Mouse (Mus musculus) cerebellum, adult 2 months (tissue): ENCODE measurements at regions not wholly inside any gene's neighbourhood (a gene's known extent, or its start where the extent isn't known, plus 50 kb on each side); places are given as distances from the start of the nearest gene placed in this dataset.

ENCODE experiments used
- DNase-seq, 2 experiments: peaks; one replicate each; pipeline ENCODE4 v3.0.0; 2021
- H3K27ac ChIP-seq: fragments of 200-500 bp; 2 replicates; pipeline ENCODE4 v1.5.1; 2012; ENCODE audit warnings: low read length, control low read depth, inconsistent platforms; ENCODE audit not compliant: insufficient read depth
- H3K27me3 ChIP-seq: fragments of 200-500 bp; 2 replicates; pipeline ENCODE4 v1.6.1; 2012; ENCODE audit warnings: inconsistent platforms, mild to moderate bottlenecking, low read length, moderate library complexity; ENCODE audit not compliant: control insufficient read depth, insufficient read depth
- H3K4me1 ChIP-seq: fragments of 200-500 bp; 2 replicates; pipeline ENCODE4 v1.6.1; 2011; ENCODE audit warnings: low read length; ENCODE audit not compliant: control insufficient read depth, insufficient read depth
- H3K4me3 ChIP-seq: fragments of 200-500 bp; replicated peaks from 2 replicates; pipeline ENCODE3; 2011; ENCODE audit warnings: mild to moderate bottlenecking, low read depth, low read length, control low read depth; ENCODE audit not compliant: insufficient read depth
- CTCF ChIP-seq: fragments of 200-500 bp; IDR thresholded peaks from 2 replicates; pipeline ENCODE4 v1.5.1; 2011; ENCODE audit warnings: low read depth, mild to moderate bottlenecking, control low read depth, low read length, moderate library complexity, borderline replicate concordance; ENCODE audit not compliant: insufficient read depth
- POLR2A ChIP-seq: fragments of 200-500 bp; IDR thresholded peaks from 2 replicates; pipeline ENCODE4 v1.6.1; 2011; ENCODE audit warnings: low read length, control low read depth, borderline replicate concordance; ENCODE audit not compliant: insufficient read depth
- WGBS: fragments of 180-500 bp; shearing (Covaris S2); methylation state at CpG from one replicate; pipeline ENCODE4 v1.1.7; 2018; 5-methylcytosine and 5-hydroxymethylcytosine counted together

DNA sequence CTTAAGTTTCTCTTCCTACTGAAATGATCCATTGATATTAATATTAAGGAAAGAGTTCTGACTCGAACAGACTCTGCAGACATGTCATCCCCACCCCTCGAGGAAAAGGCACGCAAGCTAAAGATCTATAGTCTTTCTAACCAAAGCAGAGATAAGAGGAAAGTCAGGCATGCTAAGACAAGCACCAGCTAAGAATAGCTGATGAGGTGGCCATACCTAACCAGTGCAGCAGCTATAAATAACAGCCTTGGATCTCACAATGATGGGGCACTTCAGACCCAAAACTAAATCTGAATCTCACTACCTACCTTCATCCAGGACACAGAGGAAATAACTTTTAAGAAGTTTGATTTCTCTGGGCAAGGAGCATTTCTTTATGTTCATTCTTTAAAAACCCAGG lies 386.4 kb upstream of the Fat1 start:
- no peaks in the 10 kb centered on the region for H3K4me1 ChIP-seq
- no peak overlapping the region for H3K4me3 ChIP-seq

DNA sequence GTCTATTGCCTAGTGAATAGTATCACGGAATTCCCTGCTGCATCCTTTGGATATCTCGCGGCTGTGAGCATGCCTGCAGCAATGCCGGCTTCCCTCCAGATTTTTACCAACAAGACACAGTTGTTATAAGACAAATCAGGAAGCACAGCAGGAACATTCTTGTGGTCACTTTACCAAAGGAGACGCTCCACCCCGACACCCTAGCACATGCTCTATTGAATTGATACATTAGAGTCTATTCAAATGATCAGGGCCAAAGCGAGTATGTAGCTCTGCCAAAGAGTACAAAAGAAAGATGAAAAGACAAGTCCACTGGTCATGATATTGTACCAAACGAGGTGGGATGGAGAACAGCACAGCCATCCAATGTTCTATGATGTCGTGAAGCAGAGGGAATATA lies 376.1 kb upstream of the Fat1 start:
- H3K4me3 ChIP-seq: no peak overlapping the region
- 44% methylated on average over 9 of the region's 9 CpGs for WGBS
- DNase-seq: no peak
- no peak overlapping the region for H3K27ac ChIP-seq
- H3K27me3 ChIP-seq: no peaks in the 10 kb centered on the region
- no peaks in the 10 kb centered on the region for H3K4me1 ChIP-seq
- TF ChIP-seq CTCF: no peak
- no peak for TF ChIP-seq POLR2A

More for the DNA sequence above, 386.4 kb upstream of the Fat1 start:
- TF ChIP-seq CTCF: no peak
- TF ChIP-seq POLR2A: no peak
- no peak overlapping the region for H3K27ac ChIP-seq
- H3K27me3 ChIP-seq: no peaks in the 10 kb centered on the region
- DNase-seq: no peak
- 89% methylated on average over 3 of the region's 3 CpGs for WGBS

DNA sequence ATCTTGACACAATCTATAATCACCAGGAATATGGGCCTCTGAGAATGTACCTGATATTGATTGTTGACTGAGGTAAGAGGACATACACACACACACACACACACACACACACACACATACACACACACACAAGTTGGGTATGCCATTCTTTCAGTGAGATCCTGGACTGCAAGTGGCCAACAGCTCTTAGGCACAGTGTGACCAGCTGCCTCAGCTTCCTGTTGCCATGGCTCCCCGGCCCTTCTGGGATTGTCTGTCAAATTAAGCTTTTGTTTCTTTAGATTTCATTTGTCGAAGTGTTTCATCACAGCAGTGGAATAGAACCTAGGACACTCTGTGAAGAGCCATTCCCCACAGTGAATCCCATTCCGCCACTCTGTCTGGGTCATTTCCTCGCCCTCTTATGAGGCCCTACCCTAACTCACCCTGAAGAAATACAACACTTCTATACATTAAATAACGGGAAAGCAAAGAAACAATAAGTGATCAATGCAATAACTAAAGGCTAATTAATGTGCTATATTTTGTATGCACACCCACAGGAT lies 358.9 kb upstream of the Fat1 start:
- Histone ChIP-seq H3K27me3 (no peaks in the 10 kb centered on the region), H3K4me1 (no peaks in the 10 kb centered on the region), H3K27ac (no peak overlapping the region), H3K4me3 (no peak overlapping the region)
- DNase-seq: no peak
- WGBS: 52% methylated on average over 5 of the region's 5 CpGs
- TF ChIP-seq CTCF (no peak), POLR2A (no peak)

DNA sequence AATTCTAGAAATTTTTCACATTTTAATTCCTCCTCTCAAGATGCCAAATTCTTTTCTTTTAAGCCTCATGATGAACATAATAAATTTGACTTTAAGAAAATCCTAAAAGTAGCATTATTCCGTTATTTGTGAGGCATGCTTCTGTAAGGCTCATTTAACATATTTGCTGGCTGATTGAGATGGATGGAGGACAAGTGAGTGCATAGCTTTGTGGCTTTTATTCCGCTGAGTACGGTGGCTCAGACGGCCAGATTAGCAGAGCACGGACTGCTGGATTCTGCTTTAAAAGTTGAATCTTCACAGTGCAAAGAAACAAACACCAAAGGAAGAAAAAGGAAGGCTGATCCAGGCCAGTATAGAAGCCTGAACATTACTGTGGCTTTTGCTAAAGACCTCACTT lies 358.3 kb upstream of the Fat1 start:
- WGBS: 58% methylated on average over 5 of the region's 5 CpGs
- H3K27me3 ChIP-seq: no peaks in the 10 kb centered on the region
- no peak for TF ChIP-seq POLR2A
- H3K4me1 ChIP-seq: no peaks in the 10 kb centered on the region
- no peak for DNase-seq
- H3K4me3 ChIP-seq: no peak overlapping the region
- no peak overlapping the region for H3K27ac ChIP-seq
